Mouse (Mus musculus): ENCODE measurements at regions not wholly inside any gene's neighbourhood (a gene's known extent, or its start where the extent isn't known, plus 50 kb on each side); places are given as distances from the start of the nearest gene placed in this dataset.

GRCm38 (mm10) chr6:102913776-102914175, 340.9 kb upstream of the Cntn3 start:
- no peak overlapping the region for H3K4me2 ChIP-seq (replicated peaks)
- H3K36me3 ChIP-seq, result no peaks in the 10 kb centered on the region
- no peak overlapping the region for H3K27ac ChIP-seq (replicated peaks)
- no peak overlapping the region for H3K9ac ChIP-seq (replicated peaks)
- no peaks in the 10 kb centered on the region for H3K9me3 ChIP-seq
- no peak for ATAC-seq (ENCODE audit: low FRiP score, low read depth)
- H3K4me1 ChIP-seq, result no peaks in the 10 kb centered on the region
- no peaks in the 10 kb centered on the region for H3K27me3 ChIP-seq
- H3K4me3 ChIP-seq, result no peak overlapping the region
- 30% methylated on average over 2 of the region's 2 CpGs for WGBS

DNA sequence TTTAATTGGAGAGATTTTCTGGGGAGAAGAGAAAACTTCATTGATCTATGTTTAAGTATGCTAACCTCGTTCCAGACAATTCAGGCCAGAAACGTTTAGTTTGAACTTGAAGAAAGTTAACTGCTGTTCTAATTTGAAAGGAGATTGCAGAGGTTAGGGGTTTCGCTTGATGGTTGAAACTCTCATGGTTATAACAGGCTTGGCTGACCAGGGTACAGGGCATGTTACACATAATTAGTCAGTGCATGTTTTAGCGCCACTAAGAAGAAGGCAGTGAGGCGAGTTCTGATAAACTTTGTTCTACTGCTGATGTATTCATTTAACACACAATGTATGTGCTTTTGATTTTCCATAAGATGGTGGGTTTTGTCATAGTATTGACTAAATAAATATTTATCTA, 331.1 kb upstream of the Cntn3 start:
- Histone ChIP-seq H3K27me3 (peaks cover 5% of the 10 kb centered on the region; the same call in 1 of the 2 replicates), H3K9ac (replicated peaks) (no peak overlapping the region), H3K36me3 (no peaks in the 10 kb centered on the region), H3K4me2 (replicated peaks) (no peak overlapping the region), H3K4me1 (no peaks in the 10 kb centered on the region), H3K27ac (replicated peaks) (no peak overlapping the region), H3K4me3 (no peak overlapping the region), H3K9me3 (no peaks in the 10 kb centered on the region)
- 22% methylated on average over 5 of the region's 5 CpGs for WGBS
- ATAC-seq (ENCODE audit: low FRiP score, low read depth), result peak; percentile 87

DNA sequence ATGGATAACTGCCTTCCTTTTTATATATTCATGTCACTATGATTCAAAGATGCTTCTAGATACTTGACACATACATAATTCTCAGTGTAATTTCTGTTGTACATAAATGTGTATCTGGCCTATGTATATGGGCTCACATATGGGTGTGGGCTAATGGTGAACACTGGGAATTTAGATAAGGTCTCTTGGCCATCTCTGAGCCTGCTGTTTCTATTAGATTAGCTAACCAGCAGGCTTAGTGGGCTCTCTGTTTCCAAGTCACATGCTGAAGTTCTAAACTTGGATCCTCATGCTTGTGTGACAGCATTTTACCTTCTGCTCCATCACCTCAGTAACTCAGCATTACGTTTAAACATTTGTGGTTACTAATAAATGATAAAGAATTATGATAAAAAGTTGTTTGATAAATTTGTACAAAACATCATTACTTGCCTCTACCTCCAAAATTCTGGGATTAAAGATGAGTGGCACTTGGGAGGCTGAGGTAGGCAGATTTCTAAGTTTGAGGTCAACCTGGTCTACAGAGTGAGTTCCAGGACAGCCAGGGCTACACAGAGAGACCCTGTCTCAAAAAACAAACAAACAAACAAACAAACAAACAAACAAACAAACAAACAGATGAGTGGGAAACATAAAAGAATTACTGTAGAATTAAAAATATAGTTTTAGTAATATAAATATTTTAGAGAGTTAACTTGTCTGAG, 327.7 kb upstream of the Cntn3 start:
- Histone ChIP-seq H3K9me3 (no peaks in the 10 kb centered on the region), H3K9ac (replicated peaks) (no peak overlapping the region), H3K27me3 (no peaks in the 10 kb centered on the region), H3K4me2 (replicated peaks) (no peak overlapping the region), H3K4me1 (no peaks in the 10 kb centered on the region), H3K27ac (replicated peaks) (no peak overlapping the region), H3K4me3 (no peak overlapping the region), H3K36me3 (no peaks in the 10 kb centered on the region)
- 62% methylated on average over 1 of the region's 1 CpGs for WGBS
- ATAC-seq (ENCODE audit: low FRiP score, low read depth), result no peak

DNA sequence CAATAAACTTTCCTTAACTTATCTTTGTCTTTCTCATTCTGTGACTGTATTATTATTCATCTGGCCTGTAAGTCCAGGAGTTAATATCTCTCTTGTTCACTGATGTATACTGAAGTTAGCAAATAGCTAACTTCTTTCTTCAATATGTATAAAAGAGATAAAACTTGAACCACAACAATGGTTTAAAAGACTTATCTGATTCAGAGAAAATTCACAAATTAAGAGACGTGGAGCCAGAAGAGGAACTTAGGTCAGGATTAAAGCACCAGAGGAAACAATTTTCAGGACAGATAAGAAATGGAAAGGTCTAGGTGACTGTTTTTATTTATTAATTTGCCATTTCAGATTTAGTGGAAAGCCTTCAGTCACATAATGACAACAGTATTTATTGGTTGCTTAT, 295.5 kb upstream of the Cntn3 start:
- Histone ChIP-seq H3K4me1 (no peaks in the 10 kb centered on the region), H3K4me2 (replicated peaks) (no peak overlapping the region), H3K9ac (replicated peaks) (no peak overlapping the region), H3K9me3 (no peaks in the 10 kb centered on the region), H3K4me3 (no peak overlapping the region), H3K36me3 (no peaks in the 10 kb centered on the region), H3K27me3 (no peaks in the 10 kb centered on the region), H3K27ac (replicated peaks) (no peak overlapping the region)
- ATAC-seq (ENCODE audit: low FRiP score, low read depth), result no peak
- WGBS, result 78% methylated on average over 1 of the region's 1 CpGs

DNA sequence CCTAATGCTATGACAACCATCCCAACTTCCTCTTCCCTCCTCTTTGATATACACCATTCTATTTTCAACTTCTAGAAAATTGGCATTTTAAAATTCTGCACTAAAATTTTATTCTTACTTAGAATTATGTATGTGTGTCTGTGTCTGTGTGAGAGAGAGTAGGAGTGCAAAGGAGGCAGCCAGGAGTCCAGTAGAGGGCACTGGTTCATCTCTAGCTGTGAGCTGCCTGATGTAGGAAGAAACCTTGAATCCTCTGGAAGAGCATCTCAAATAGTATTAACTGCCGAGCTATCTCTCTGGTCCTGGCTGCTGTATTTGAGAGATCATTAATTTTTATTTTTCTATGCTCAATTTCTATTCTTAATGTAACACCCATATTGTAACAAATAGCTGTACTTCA, 271.6 kb upstream of the Cntn3 start:
- H3K27ac ChIP-seq (replicated peaks), result no peak overlapping the region
- ATAC-seq (ENCODE audit: low FRiP score, low read depth), result 0 out of 2 replicates have a peak, but pooled peaks have one; percentile 52
- 52% methylated on average over 1 of the region's 1 CpGs for WGBS

GRCm38 (mm10) chr6:102833151-102833550, 260.2 kb upstream of the Cntn3 start:
- ATAC-seq (ENCODE audit: low FRiP score, low read depth), result peak; percentile 62
- WGBS, result 9% methylated on average over 2 of the region's 2 CpGs
- Histone ChIP-seq H3K27ac (replicated peaks) (no peak overlapping the region), H3K9me3 (no peaks in the 10 kb centered on the region), H3K4me3 (no peak overlapping the region), H3K4me1 (peaks cover 5% of the 10 kb centered on the region), H3K36me3 (no peaks in the 10 kb centered on the region), H3K27me3 (no peaks in the 10 kb centered on the region), H3K9ac (replicated peaks) (no peak overlapping the region), H3K4me2 (replicated peaks) (no peak overlapping the region)

More for the DNA sequence above, 271.6 kb upstream of the Cntn3 start:
- H3K9me3 ChIP-seq, result no peaks in the 10 kb centered on the region
- no peaks in the 10 kb centered on the region for H3K27me3 ChIP-seq
- H3K4me1 ChIP-seq, result no peaks in the 10 kb centered on the region
- no peak overlapping the region for H3K4me3 ChIP-seq
- no peak overlapping the region for H3K4me2 ChIP-seq (replicated peaks)
- no peak overlapping the region for H3K9ac ChIP-seq (replicated peaks)
- no peaks in the 10 kb centered on the region for H3K36me3 ChIP-seq

Measured in midbrain, embryonic 12.5 days (tissue).